Mouse (Mus musculus) midbrain, embryonic 11.5 days (tissue): ENCODE data around the gene Hap1. TPM values are rescaled to one million over a fixed set of nuclear protein-coding genes. Genes with fewer than 3 reads are reported as not detected.
A peak's percentile ranks its signal among the peaks of the same experiment; 100 is the strongest.
"Not testable (repeated sequence)": the region's sequence is repeated elsewhere in the genome, so short reads cannot be mapped to it uniquely, and the experiment has no call there.

ENCODE experiments used
- ATAC-seq: fragments of 200-750 bp; cut with Nextera tagmentation; 2 replicates; pipeline ENCODE4 v1.8.0; 2017; ENCODE audit warnings: moderate TSS enrichment, moderate library complexity; ENCODE audit not compliant: low FRiP score
- DNase-seq: peaks from one replicate; pipeline ENCODE4 v3.0.0; 2015; ENCODE audit warnings: low spot score; ENCODE audit errors: missing footprints
- H3K27ac ChIP-seq: fragments of 300-500 bp; sonication (generic); 2 replicates; pipeline ENCODE4 v1.5.1; 2014; ENCODE audit warnings: low read depth, low read length
- H3K27me3 ChIP-seq: fragments of 300-500 bp; sonication (generic); 2 replicates; pipeline ENCODE4 v1.6.1; 2014; ENCODE audit warnings: mild to moderate bottlenecking, low read length, moderate library complexity, mixed read lengths; ENCODE audit not compliant: control insufficient read depth, insufficient read depth
- H3K36me3 ChIP-seq: fragments of 300-500 bp; sonication (generic); 2 replicates; pipeline ENCODE4 v1.6.1; 2014; ENCODE audit warnings: mild to moderate bottlenecking, low read length, moderate library complexity, mixed read lengths; ENCODE audit not compliant: control insufficient read depth, insufficient read depth
- H3K4me1 ChIP-seq: fragments of 300-500 bp; sonication (generic); 2 replicates; pipeline ENCODE4 v1.6.1; 2014; ENCODE audit warnings: low read length; ENCODE audit not compliant: control insufficient read depth, insufficient read depth
- H3K4me2 ChIP-seq: fragments of 300-500 bp; sonication (generic); 2 replicates; pipeline ENCODE4 v1.6.1; 2014; ENCODE audit warnings: mild to moderate bottlenecking, moderate library complexity
- H3K4me3 ChIP-seq: fragments of 300-500 bp; sonication (generic); 2 replicates; pipeline ENCODE4 v1.5.1; 2014; ENCODE audit warnings: low read depth, low read length
- H3K9ac ChIP-seq: fragments of 300-500 bp; sonication (generic); 2 replicates; pipeline ENCODE4 v1.6.1; 2014; ENCODE audit warnings: low read length
- H3K9me3 ChIP-seq: fragments of 300-500 bp; sonication (generic); 2 replicates; pipeline ENCODE4 v1.6.1; 2016; ENCODE audit warnings: low read length; ENCODE audit not compliant: control insufficient read depth
- WGBS: fragments of 180-500 bp; shearing (Covaris S2); extraction: QIAGEN DNeasy Blood & Tissue Kit; methylation state at CpG from one replicate; pipeline ENCODE4 v1.1.7; 2014; 5-methylcytosine and 5-hydroxymethylcytosine counted together
- polyA plus RNA-seq: library from polyadenylated mRNA; unstranded; fragments of >200 nt; fragmentation: Nextera tagmentation; extraction: Ambion mirVana; gene quantifications from 2 replicates; pipeline ENCODE4 v1.2.1, GENCODE M21; 2014

Hap1 gene
- polyA plus RNA-seq, 1 experiment from 2014 or later, result 16.4 TPM

DNA sequence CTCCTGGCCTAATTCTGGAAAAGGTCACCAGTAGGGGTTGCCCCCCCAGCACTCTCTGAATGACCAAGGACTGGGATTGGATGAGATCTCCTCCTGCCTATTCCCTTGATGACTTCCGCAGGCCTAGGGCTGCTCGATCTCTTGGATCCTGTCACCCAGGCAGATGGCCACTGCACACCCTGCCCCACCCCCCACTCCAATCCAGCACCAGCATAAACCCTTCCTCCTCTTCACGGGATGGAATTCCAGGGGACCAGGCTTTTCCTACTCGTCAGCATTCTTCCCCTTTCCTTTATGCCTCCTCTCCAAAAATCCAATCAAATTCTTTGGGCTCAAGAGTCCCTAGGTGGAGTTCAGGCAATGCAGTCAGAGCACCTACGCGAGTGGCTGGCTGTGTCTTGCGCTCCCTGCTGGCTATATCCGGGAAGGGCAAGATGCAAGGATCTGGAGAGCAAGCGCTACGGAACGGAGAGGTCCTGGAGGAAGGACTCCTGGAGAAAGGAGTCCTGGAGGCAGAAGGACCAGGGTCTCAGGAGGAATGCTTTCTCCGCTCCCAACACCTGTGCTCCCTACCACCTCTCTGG is 7.1 kb upstream of the Hap1 start:
- 23% methylated on average over 12 of the region's 12 CpGs for WGBS
- no peak overlapping the region for H3K4me2 ChIP-seq
- H3K27me3 ChIP-seq, result peaks cover 3% of the 10 kb centered on the region; the same call in 1 of the 2 replicates
- ATAC-seq, result peak; percentile 39
- no peak overlapping the region for H3K27ac ChIP-seq
- H3K9me3 ChIP-seq, result no peaks in the 10 kb centered on the region
- H3K9ac ChIP-seq, result no peak overlapping the region
- H3K4me1 ChIP-seq, result no peaks in the 10 kb centered on the region
- H3K4me3 ChIP-seq, result no peak overlapping the region
- peak; percentile 97 for DNase-seq
- no peaks in the 10 kb centered on the region for H3K36me3 ChIP-seq

DNA sequence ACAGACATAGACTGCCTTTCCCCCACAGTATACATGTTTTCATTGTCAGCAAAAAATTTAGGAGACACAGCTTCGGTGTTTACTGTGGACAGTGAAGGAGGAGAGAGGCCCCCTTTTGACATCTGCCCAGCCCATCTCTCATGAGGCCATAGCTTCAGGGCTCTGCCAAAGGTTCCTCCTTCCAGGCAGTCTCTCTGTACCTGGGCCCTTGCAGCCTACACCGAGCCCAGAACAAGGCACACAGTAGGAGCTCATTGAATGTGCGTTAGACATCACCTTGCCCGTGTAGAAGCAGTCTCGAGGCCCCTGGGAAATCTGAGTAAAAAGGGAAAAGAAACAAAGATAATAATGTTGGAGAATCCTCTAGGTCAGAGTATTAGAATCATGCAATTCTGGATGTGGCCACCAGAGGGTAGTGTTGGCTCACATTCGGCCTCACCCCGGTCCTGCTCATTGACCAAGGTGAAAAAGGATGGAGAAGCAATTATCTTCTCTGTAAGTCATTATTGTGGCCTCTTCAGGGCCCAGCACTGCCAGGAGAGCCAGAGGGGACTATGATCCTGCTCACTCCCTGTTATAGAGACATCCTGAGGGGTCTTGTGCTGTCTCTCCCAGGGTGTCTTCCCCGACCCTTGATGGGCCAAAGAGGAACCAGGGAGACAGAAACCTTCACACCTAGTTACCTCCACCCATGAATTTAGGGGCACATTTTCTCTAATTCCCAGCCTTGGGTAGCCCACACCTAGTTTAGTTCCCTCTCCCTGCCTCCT is 6.5 kb upstream of the Hap1 start:
- WGBS, result 20% methylated on average over 8 of the region's 8 CpGs

GRCm38 (mm10) chr11:100361059-100361458 is 5.1 kb upstream of the Hap1 start:
- not testable (repeated sequence) for H3K4me3 ChIP-seq, ATAC-seq, H3K36me3 ChIP-seq, H3K27me3 ChIP-seq, H3K4me1 ChIP-seq, H3K9me3 ChIP-seq, DNase-seq, H3K9ac ChIP-seq, H3K4me2 ChIP-seq, H3K27ac ChIP-seq
- no CpG with 5 or more reads among the region's 13 CpGs for WGBS

More for the DNA sequence above, 6.5 kb upstream of the Hap1 start:
- no peaks in the 10 kb centered on the region for H3K9me3 ChIP-seq
- H3K27me3 ChIP-seq, result peaks cover 3% of the 10 kb centered on the region; the same call in 1 of the 2 replicates
- ATAC-seq, result peak; percentile 75
- peak; percentile 99 for DNase-seq
- H3K4me1 ChIP-seq, result no peaks in the 10 kb centered on the region
- H3K27ac ChIP-seq, result no peak overlapping the region
- no peak overlapping the region for H3K4me2 ChIP-seq
- H3K4me3 ChIP-seq, result no peak overlapping the region
- no peaks in the 10 kb centered on the region for H3K36me3 ChIP-seq
- no peak overlapping the region for H3K9ac ChIP-seq

DNA sequence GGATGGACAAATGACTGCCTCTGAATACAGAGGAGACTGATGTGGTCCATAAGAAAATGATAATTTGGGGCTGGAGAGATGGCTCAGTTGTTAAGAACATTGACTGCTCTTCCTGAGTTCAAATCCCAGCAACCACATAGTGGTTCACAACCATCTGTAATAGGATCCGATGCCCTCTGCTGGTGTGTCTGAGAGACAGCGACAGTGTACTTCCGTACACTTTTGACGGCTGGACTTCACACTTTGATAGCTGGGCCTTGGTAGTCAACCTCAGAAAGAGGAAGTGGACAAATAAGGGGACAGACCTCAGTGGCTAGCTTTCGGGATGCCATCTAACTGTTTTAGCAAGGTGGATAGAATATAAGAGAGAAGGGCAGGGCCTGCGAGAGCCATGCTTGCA is 4.2 kb upstream of the Hap1 start:
- Histone ChIP-seq H3K9me3 (no peaks in the 10 kb centered on the region), H3K27me3 (peaks cover 3% of the 10 kb centered on the region; the same call in 1 of the 2 replicates), H3K4me3 (no peak overlapping the region), H3K36me3 (no peaks in the 10 kb centered on the region), H3K27ac (no peak overlapping the region), H3K4me1 (peaks cover under 1% of the 10 kb centered on the region), H3K4me2 (no peak overlapping the region), H3K9ac (no peak overlapping the region)
- no peak for ATAC-seq
- no peak for DNase-seq
- 82% methylated on average over 6 of the region's 6 CpGs for WGBS

GRCm38 (mm10) chr11:100357408-100357807 is 1.5 kb upstream of the Hap1 start:
- no peak overlapping the region for H3K9ac ChIP-seq
- H3K27me3 ChIP-seq, result peaks cover 3% of the 10 kb centered on the region; the same call in 1 of the 2 replicates
- H3K36me3 ChIP-seq, result no peaks in the 10 kb centered on the region
- H3K4me2 ChIP-seq, result no peak overlapping the region
- no peak for DNase-seq
- no peaks in the 10 kb centered on the region for H3K9me3 ChIP-seq
- peaks cover 7% of the 10 kb centered on the region for H3K4me1 ChIP-seq
- ATAC-seq, result no peak
- no peak overlapping the region for H3K27ac ChIP-seq
- WGBS, result 50% methylated on average over 5 of the region's 5 CpGs
- no peak overlapping the region for H3K4me3 ChIP-seq

DNA sequence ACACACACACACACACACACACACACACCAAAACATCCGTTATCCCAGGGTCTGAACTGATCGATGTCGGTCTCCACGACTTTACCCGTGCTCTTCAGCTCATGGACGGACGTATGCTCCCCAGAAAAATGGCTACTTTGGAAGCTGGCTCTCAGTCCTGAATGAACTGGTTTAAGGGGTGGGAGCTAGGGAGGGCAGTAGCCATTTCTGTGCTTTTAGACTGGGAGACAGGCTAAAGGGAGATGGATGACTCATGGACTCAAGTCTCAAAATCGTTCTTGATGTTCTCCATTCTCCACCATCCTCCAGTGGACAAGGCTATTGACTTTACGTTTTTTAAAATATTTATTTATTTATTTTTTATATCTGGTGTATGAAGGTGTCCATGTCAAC is 887 bp upstream of the Hap1 start:
- peak overlapping the region; percentile 99 for H3K4me2 ChIP-seq
- H3K27ac ChIP-seq, result no peak overlapping the region
- H3K36me3 ChIP-seq, result no peaks in the 10 kb centered on the region
- peaks cover 3% of the 10 kb centered on the region; the same call in 1 of the 2 replicates for H3K27me3 ChIP-seq
- WGBS, result 18% methylated on average over 9 of the region's 9 CpGs
- H3K9ac ChIP-seq, result peak overlapping the region; percentile 73
- H3K4me3 ChIP-seq, result peak overlapping the region; percentile 76
- ATAC-seq (no peak), DNase-seq (no peak)
- peaks cover 7% of the 10 kb centered on the region for H3K4me1 ChIP-seq
- H3K9me3 ChIP-seq, result no peaks in the 10 kb centered on the region

GRCm38 (mm10) chr11:100355151-100355951 is 577 bp downstream of the Hap1 start:
- ATAC-seq (peak; percentile 54), DNase-seq (peak; percentile 94)
- Histone ChIP-seq H3K4me2 (peak overlapping the region; percentile 99), H3K36me3 (no peaks in the 10 kb centered on the region), H3K4me3 (peak overlapping the region; percentile 76), H3K4me1 (peaks cover 7% of the 10 kb centered on the region), H3K9ac (peak overlapping the region; percentile 73), H3K9me3 (no peaks in the 10 kb centered on the region), H3K27ac (no peak overlapping the region), H3K27me3 (peaks cover under 1% of the 10 kb centered on the region; the same call in 1 of the 2 replicates)
- WGBS, result under 1% methylated on average over 54 of the region's 54 CpGs

DNA sequence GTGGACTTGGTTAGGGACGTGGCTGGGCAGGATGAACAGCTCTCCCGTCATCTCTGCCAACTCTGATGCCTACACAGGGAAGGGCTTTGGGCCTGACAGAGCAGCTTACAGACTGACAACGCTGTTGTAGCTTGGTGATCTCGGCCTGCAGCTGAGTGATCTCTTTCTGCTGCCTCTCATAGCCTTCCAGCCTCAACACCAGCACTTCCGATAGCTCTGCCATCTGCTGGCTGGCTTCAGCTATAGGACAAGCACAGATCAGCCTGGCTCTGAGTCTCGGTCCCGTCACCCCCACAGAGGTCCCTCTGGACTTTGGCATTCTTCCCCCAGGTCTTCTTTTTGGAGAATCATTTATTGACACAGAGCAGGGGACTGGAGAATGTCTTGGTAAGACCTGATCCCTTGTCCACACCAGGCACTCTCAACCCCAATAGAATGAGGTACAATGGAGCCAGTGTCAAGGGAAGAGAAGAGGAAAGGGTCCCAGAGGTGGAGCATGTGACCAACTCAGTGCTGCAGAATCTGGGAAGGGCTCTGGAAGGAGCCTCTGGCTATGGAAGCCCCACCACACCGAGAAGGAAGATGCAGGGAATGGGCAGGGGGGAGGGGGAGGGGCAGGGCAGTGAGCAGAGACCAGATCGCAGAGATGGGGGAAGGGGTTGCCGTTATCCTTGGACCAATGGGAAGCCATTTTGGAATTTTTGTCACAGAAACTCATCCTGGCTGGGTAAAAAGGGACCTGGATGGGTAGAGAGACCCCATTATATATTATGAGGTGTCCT is 3.7 kb downstream of the Hap1 start:
- 39% methylated on average over 10 of the region's 10 CpGs for WGBS
- peak; percentile 88 for DNase-seq
- Histone ChIP-seq H3K27ac (no peak overlapping the region), H3K4me2 (no peak overlapping the region), H3K9me3 (no peaks in the 10 kb centered on the region), H3K9ac (no peak overlapping the region), H3K4me3 (no peak overlapping the region), H3K36me3 (peaks cover 2% of the 10 kb centered on the region; the same call in 1 of the 2 replicates), H3K4me1 (peaks cover 7% of the 10 kb centered on the region), H3K27me3 (no peaks in the 10 kb centered on the region; the same call in 1 of the 2 replicates)
- no peak for ATAC-seq
